Comparison of ENCODE assay signal across 24 mouse cellular contexts in genomic region chr7:131024807-131025206, GRCm38 (mm10). TPM values are rescaled to one million over a fixed set of nuclear protein-coding genes. Genes with fewer than 3 reads are reported as not detected.
"Had no signal": no experiment of that assay in that cellular context is flagged by ENCODE, and none has a peak within 500 bp of the region (broad histone marks: within the 10 kb centered on the region; RNA-seq: fewer than 3 reads in every experiment).

No protein-coding gene starts in this region.

- H3K36me3 ChIP-seq: liver, embryonic 12.5 days; midbrain, embryonic 10.5 days; midbrain, embryonic 12.5 days; neural tube, embryonic 13.5 days; neural tube, embryonic 15.5 days had no signal

- H3K4me2 ChIP-seq: liver, embryonic 12.5 days; lung, embryonic 14.5 days; midbrain, embryonic 12.5 days; neural tube, embryonic 13.5 days; neural tube, embryonic 15.5 days had no signal

- H3K27me3 ChIP-seq: liver, embryonic 12.5 days; midbrain, embryonic 12.5 days; neural tube, embryonic 13.5 days; neural tube, embryonic 15.5 days had no signal

- H3K9ac ChIP-seq: liver, embryonic 12.5 days; liver, embryonic 14.5 days; lung, embryonic 14.5 days; midbrain, embryonic 12.5 days; neural tube, embryonic 13.5 days; neural tube, embryonic 15.5 days had no signal

- H3K4me3 ChIP-seq: liver, embryonic 12.5 days; midbrain, embryonic 10.5 days; midbrain, embryonic 12.5 days; myocyte; neural tube, embryonic 13.5 days; neural tube, embryonic 15.5 days had no signal

- H3K9me3 ChIP-seq: liver, embryonic 12.5 days; midbrain, embryonic 10.5 days; midbrain, embryonic 12.5 days; neural tube, embryonic 13.5 days; neural tube, embryonic 15.5 days had no signal

- H3K4me1 ChIP-seq: liver, embryonic 12.5 days; neural tube, embryonic 13.5 days; neural tube, embryonic 15.5 days had no signal

- H3K27ac ChIP-seq: liver, embryonic 12.5 days; liver, embryonic 14.5 days; midbrain, embryonic 10.5 days; midbrain, embryonic 12.5 days; neural tube, embryonic 13.5 days; neural tube, embryonic 15.5 days had no signal

- ATAC-seq: liver, embryonic 12.5 days; midbrain, embryonic 16.5 days had no signal

- DNase-seq: lung, adult 18-20 months; lung, embryonic 14.5 days; lung, postnatal 10 days; lung, postnatal 4 days; midbrain, embryonic 14.5 days; retina, postnatal 1 day; right cerebral cortex, adult 18-20 months; right cerebral cortex, postnatal 25 days; right cerebral cortex, postnatal 4 days; spleen, adult 18-20 months; thymus, adult 18-20 months; thymus, postnatal 14 days had no signal

RNA-seq across cellular contexts. Expression of gene Dmbt1, which starts 7.0 kb away (rescaled TPM):
- total RNA-seq: megakaryocyte, adult 5-6 weeks; megakaryocyte-erythroid progenitor cell, adult 5-6 weeks had no signal
- polyA plus RNA-seq: liver, embryonic 12.5 days; liver, embryonic 14.5 days; lung, embryonic 14.5 days; lung, embryonic 16.5 days; midbrain, embryonic 10.5 days; midbrain, embryonic 12.5 days; midbrain, embryonic 14.5 days; midbrain, embryonic 16.5 days; myocyte; neural tube, embryonic 11.5 days; neural tube, embryonic 13.5 days; neural tube, embryonic 15.5 days had no signal
